Mouse (Mus musculus): ENCODE data around the gene Pabpn1l.

DNA sequence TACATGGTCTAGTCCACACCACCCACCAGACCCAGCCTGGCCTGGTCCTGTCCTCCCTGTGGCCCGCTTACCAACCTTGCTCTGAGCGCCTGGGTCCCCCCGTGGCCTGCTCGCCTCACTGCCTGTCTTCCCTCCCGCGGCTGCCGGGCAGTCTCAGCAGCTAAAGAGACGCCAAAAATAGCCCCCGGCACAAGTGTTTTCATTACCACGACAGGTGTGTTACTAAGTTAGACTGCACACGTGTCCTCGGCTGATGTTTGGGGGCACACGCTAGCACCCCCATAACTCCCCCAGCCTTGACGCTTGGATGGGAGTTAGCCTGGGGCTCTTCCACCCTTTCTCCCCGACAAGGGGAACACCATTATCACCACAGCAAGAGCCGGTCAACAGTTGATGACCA, 23.8 kb upstream of the Pabpn1l start:
- TF ChIP-seq CTCF (IDR thresholded peaks at IDR 0.05; ENCODE audit: control insufficient read depth, insufficient read depth, insufficient replicate concordance, low read depth, low read length) (no peak), POLR2A (IDR thresholded peaks at IDR 0.05; ENCODE audit: control insufficient read depth, low read depth, low read length) (no peak)
